Comparison of ENCODE assay signal across 9 mouse cellular contexts in the genomic region with DNA sequence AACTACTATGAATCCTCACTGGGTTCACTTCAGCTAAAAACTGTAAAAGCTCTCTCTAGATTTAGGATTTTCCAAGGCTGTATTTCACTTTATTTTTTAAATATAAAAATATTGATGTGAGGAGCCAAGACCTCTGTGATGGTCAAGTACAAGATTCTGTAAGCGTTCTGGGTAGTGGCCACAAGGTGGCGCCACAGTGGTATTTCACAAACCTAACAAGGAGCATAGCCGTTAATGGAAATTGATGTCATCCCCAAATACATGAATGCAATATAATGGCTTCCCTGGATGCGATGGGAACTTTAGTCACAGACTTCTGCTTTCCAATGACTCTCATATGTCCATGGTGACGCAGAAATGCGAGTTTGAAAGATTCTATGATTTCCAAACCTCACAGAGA.
DNase-seq lines count a peak whose midpoint lies in the region; ATAC-seq and TF ChIP-seq lines count a peak whose summit lies in the region.
"Had no signal": no experiment of that assay in that cellular context is flagged by ENCODE, and none has a peak within 500 bp of the region (broad histone marks: within the 10 kb centered on the region; RNA-seq: fewer than 3 reads in every experiment).

No protein-coding gene starts in this region.

- peak; percentile 29 for TF ChIP-seq CTCF in ES-Bruce4 (IDR thresholded peaks at IDR 0.05; ENCODE audit: low read depth, low read length)
- peak; percentile 50; the same call in 1 of the 2 replicates for TF ChIP-seq CTCF in spleen, adult 2 months (IDR thresholded peaks at IDR 0.05; ENCODE audit: extremely low read depth, insufficient read depth, insufficient read length, insufficient replicate concordance)

- peak; percentile 41 to 50 for DNase-seq in left cerebral cortex, adult 18-20 months (ENCODE audit: low spot score in 2 of 2)
- DNase-seq in left cerebral cortex, postnatal 36 days (ENCODE audit: low spot score in 2 of 2), result no peak
- DNase-seq in adrenal gland, postnatal 14 days, result peak; percentile 73
- DNase-seq in gastrocnemius, postnatal 14 days, result peak; percentile 40
- peak; percentile 30 for DNase-seq in limb, embryonic 14.5 days (ENCODE audit: low spot score)
- peak in 1 of 2 experiments; percentile 69 for DNase-seq in spleen, adult 2 months (ENCODE audit: low read depth in 1 of 2, low spot score in 2 of 2)
- DNase-seq in frontal cortex, postnatal 14 days (ENCODE audit: low spot score in 2 of 2), result no peak

- no peak overlapping the region for H3K27ac ChIP-seq in ES-Bruce4 (ENCODE audit: insufficient read depth, low read length)
- H3K27ac ChIP-seq in limb, embryonic 14.5 days (replicated peaks; ENCODE audit: low read depth, low read length), result no peak overlapping the region
- no peak overlapping the region for H3K27ac ChIP-seq in spleen, adult 2 months (ENCODE audit: insufficient read depth, low read length)
- H3K27ac ChIP-seq: macrophage had no signal

- no peaks in the 10 kb centered on the region for H3K27me3 ChIP-seq in ES-Bruce4 (ENCODE audit: control insufficient read depth, insufficient read depth, low read length, poor library complexity, severe bottlenecking)
- no peaks in the 10 kb centered on the region for H3K27me3 ChIP-seq in limb, embryonic 14.5 days (ENCODE audit: control insufficient read depth, insufficient read depth, low read length)
- no peaks in the 10 kb centered on the region for H3K27me3 ChIP-seq in spleen, adult 2 months (ENCODE audit: control insufficient read depth, insufficient read depth, low read length)

- no peaks in the 10 kb centered on the region for H3K36me3 ChIP-seq in ES-Bruce4 (ENCODE audit: control insufficient read depth, insufficient read depth, low read length, poor library complexity, severe bottlenecking)
- no peaks in the 10 kb centered on the region for H3K36me3 ChIP-seq in limb, embryonic 14.5 days (ENCODE audit: control insufficient read depth, insufficient read depth, low read length)
- peaks cover 3% of the 10 kb centered on the region; the same call in 1 of the 2 replicates for H3K36me3 ChIP-seq in spleen, adult 2 months (ENCODE audit: control insufficient read depth, insufficient read depth, low read length)

- H3K4me2 ChIP-seq in limb, embryonic 14.5 days (replicated peaks; ENCODE audit: low read depth, low read length, severe bottlenecking), result no peak overlapping the region

- TF ChIP-seq POLR2A in ES-Bruce4 (IDR thresholded peaks at IDR 0.05; ENCODE audit: insufficient read depth, low read length), result no peak
- TF ChIP-seq POLR2A in limb, embryonic 14.5 days (IDR thresholded peaks at IDR 0.05; ENCODE audit: borderline replicate concordance, extremely low read depth, insufficient read depth, insufficient read length), result no peak
- no peak for TF ChIP-seq POLR2A in spleen, adult 2 months (IDR thresholded peaks at IDR 0.05; ENCODE audit: low read depth, low read length)

- intact Hi-C loops in left cerebral cortex, postnatal 36 days (cut with DNase I), result loop anchor here (5.0 kb wide), 1 partner anchor 168 kb away; no protein-coding TSS in a partner anchor
- intact Hi-C loops in gastrocnemius, postnatal 14 days (cut with DNase I; ENCODE audit: low total_unique reads), result loop anchor here (5.0 kb wide), 1 partner anchor 168 kb away; no protein-coding TSS in a partner anchor

- no peak for TF ChIP-seq EP300 in ES-Bruce4 (IDR thresholded peaks at IDR 0.05; ENCODE audit: insufficient read depth, low read depth, low read length)

- peaks cover 5% of the 10 kb centered on the region for H3K4me1 ChIP-seq in ES-Bruce4 (ENCODE audit: control insufficient read depth, insufficient read depth, low read length)
- H3K4me1 ChIP-seq in limb, embryonic 14.5 days (ENCODE audit: control insufficient read depth, insufficient read depth, low read length), result peaks cover 6% of the 10 kb centered on the region; the same call in 1 of the 2 replicates
- H3K4me1 ChIP-seq in spleen, adult 2 months (ENCODE audit: control insufficient read depth, insufficient read depth, insufficient read length), result peaks cover 17% of the 10 kb centered on the region; the same call in 1 of the 2 replicates

- no peak overlapping the region for H3K4me3 ChIP-seq in ES-Bruce4 (ENCODE audit: low read depth, low read length)
- H3K4me3 ChIP-seq in limb, embryonic 14.5 days (replicated peaks; ENCODE audit: low read length), result no peak overlapping the region
- H3K4me3 ChIP-seq in spleen, adult 2 months (ENCODE audit: extremely low read depth, insufficient read depth, insufficient read length), result no peak overlapping the region

- ATAC-seq in limb, embryonic 14.5 days (ENCODE audit: low FRiP score, low read depth), result no peak

- no peak overlapping the region for H3K9ac ChIP-seq in ES-Bruce4 (ENCODE audit: low read depth, poor library complexity, severe bottlenecking)
- no peak overlapping the region for H3K9ac ChIP-seq in limb, embryonic 14.5 days (ENCODE audit: low read depth, low read length, severe bottlenecking)

- H3K9me3 ChIP-seq in ES-Bruce4 (replicated peaks; ENCODE audit: control insufficient read depth, insufficient read depth, low read length, poor library complexity, severe bottlenecking), result no peaks in the 10 kb centered on the region
- H3K9me3 ChIP-seq in limb, embryonic 14.5 days (ENCODE audit: control insufficient read depth, low read length), result no peaks in the 10 kb centered on the region

- WGBS in limb, embryonic 14.5 days, result 37% methylated on average over 6 of the region's 6 CpGs
- 40% methylated on average over 6 of the region's 6 CpGs for WGBS in spleen, adult 2 months

Comparison
In these comparisons a context has a peak if more than half of its experiments do, and no peak if none do; other contexts are left out.
1. DNase-seq: peak in left cerebral cortex, adult 18-20 months (2 of 2), adrenal gland, postnatal 14 days (single experiment), gastrocnemius, postnatal 14 days (single experiment) and limb, embryonic 14.5 days (single experiment); none in left cerebral cortex, postnatal 36 days (0 of 2) and frontal cortex, postnatal 14 days (0 of 2).